Mouse (Mus musculus) heart, postnatal 0 days (tissue): ENCODE data around the gene Eif2b1.

Source experiments
- CTCF ChIP-seq: IDR thresholded peaks from 2 replicates; pipeline ENCODE4 v1.5.1; 2016; ENCODE audit warnings: antibody characterized with exemption, control low read depth, low read depth
- EP300 ChIP-seq: IDR thresholded peaks from 2 replicates; pipeline ENCODE4 v1.6.1; 2016; ENCODE audit warnings: antibody characterized with exemption, low read depth

DNA sequence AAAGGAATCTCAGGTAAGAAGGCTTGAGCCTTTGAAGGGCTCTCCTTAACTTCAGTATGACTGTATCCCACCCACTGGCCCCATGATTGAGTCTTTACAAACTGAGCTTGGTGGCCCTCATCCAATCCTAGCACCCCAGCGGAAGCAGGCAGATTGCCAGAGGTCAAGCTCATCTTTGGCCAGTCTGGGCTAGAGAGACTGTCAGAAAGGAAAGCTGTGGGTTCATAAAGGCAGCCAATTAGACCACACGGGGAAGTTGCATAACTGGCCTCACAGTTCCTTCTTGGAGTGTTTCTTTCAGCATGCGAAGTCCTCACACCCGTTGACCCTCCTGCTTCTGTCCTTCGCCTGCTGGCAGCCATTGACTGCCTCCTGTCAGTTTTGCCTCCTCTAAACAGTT is 3.6 kb upstream of the Eif2b1 start:
- TF ChIP-seq EP300, result no peak
- TF ChIP-seq CTCF, result no peak
